Mouse (Mus musculus) forebrain, embryonic 10.5 days (tissue): Measurements from ENCODE around the gene Plekhg3. TPM values are rescaled to one million over a fixed set of nuclear protein-coding genes. Genes with fewer than 3 reads are reported as not detected.

Experiments
- DNase-seq: peaks from one replicate; pipeline ENCODE4 v3.0.0-alpha.2; 2017; ENCODE audit warnings: low spot score; ENCODE audit errors: extremely low spot score
- H3K27ac ChIP-seq: fragments of 300-500 bp; sonication (generic); 2 replicates; pipeline ENCODE4 v1.5.1; 2016; ENCODE audit warnings: mild to moderate bottlenecking
- H3K27me3 ChIP-seq: fragments of 300-500 bp; sonication (generic); 2 replicates; pipeline ENCODE4 v1.6.1; 2016; ENCODE audit warnings: mild to moderate bottlenecking; ENCODE audit not compliant: poor library complexity, severe bottlenecking
- H3K36me3 ChIP-seq: fragments of 300-500 bp; sonication (generic); replicated peaks from 2 replicates; pipeline ENCODE4 v1.6.1; 2016; ENCODE audit warnings: mild to moderate bottlenecking, moderate library complexity
- H3K4me1 ChIP-seq: fragments of 300-500 bp; sonication (generic); 2 replicates; pipeline ENCODE4 v1.6.1; 2016
- H3K4me3 ChIP-seq: fragments of 300-500 bp; sonication (generic); 2 replicates; pipeline ENCODE4 v1.5.1; 2016; ENCODE audit warnings: mild to moderate bottlenecking, moderate library complexity
- H3K9me3 ChIP-seq: fragments of 300-500 bp; sonication (generic); 2 replicates; pipeline ENCODE4 v1.6.1; 2016; ENCODE audit warnings: mild to moderate bottlenecking, moderate library complexity
- WGBS: fragments of 180-500 bp; shearing (Covaris S2); methylation state at CpG from one replicate; pipeline ENCODE4 v1.1.7; 2016; 5-methylcytosine and 5-hydroxymethylcytosine counted together
- microRNA-seq: library from miRNA; unstranded; fragments of <30 nt; microRNA quantifications from one replicate; pipeline ENCODE4, GENCODE M21; 2017
- polyA plus RNA-seq: library from polyadenylated mRNA; unstranded; fragments of >200 nt; fragmentation: Nextera tagmentation; extraction: Ambion mirVana; gene quantifications from 2 replicates; pipeline ENCODE4 v1.2.1, GENCODE M21; 2016

Plekhg3 gene
- polyA plus RNA-seq, 1 experiment from 2014 or later: 2.4 TPM

GRCm38 (mm10) chr12:76618175-76618574 is 87.5 kb downstream of the Plekhg3 start:
- DNase-seq: no peak
- Histone ChIP-seq H3K4me1 (peaks cover 37% of the 10 kb centered on the region), H3K27me3 (no peaks in the 10 kb centered on the region), H3K4me3 (no peak overlapping the region), H3K9me3 (no peaks in the 10 kb centered on the region), H3K36me3 (no peaks in the 10 kb centered on the region), H3K27ac (peak overlapping the region; percentile 69)
- WGBS: 74% methylated on average over 4 of the region's 4 CpGs

DNA sequence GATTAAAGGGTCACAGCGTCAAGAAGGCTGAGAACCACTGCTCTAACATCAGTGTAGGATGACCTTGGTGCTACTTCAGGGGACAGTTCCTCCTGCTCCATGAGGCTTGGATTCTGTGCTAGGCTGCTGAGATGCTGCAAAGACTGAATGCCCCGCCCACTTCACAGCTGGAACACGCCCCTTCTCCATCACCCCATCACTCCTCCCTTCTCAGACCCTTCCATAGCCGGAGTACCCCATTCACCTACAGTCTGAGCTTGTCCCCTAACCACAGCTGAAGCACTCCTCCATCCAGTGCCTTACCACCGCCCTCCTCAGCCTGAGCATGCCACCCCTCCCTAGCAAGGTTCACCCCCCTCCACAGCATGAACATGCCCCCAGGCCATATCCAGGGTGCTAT is 89.2 kb downstream of the Plekhg3 start:
- H3K27ac ChIP-seq: no peak overlapping the region
- WGBS: 57% methylated on average over 5 of the region's 5 CpGs
- H3K4me1 ChIP-seq: peaks cover 35% of the 10 kb centered on the region
- no peak overlapping the region for H3K4me3 ChIP-seq
- no peaks in the 10 kb centered on the region for H3K9me3 ChIP-seq
- DNase-seq: no peak
- H3K36me3 ChIP-seq: no peaks in the 10 kb centered on the region
- H3K27me3 ChIP-seq: no peaks in the 10 kb centered on the region

GRCm38 (mm10) chr12:76623374-76623773 is 92.7 kb downstream of the Plekhg3 start:
- no peaks in the 10 kb centered on the region for H3K27me3 ChIP-seq
- 90% methylated on average over 6 of the region's 6 CpGs for WGBS
- H3K36me3 ChIP-seq: no peaks in the 10 kb centered on the region
- no peak overlapping the region for H3K4me3 ChIP-seq
- no peak for DNase-seq
- no peaks in the 10 kb centered on the region for H3K9me3 ChIP-seq
- peaks cover 18% of the 10 kb centered on the region for H3K4me1 ChIP-seq
- no peak overlapping the region for H3K27ac ChIP-seq

Small RNAs within 50 kb of the gene (microRNA-seq; reads per million reads assigned to microRNA genes)
- not detected for gene Mir5135

Other genes starting within 250 kb of the Plekhg3 start
- 2.6 and 3.1 TPM in 2 replicates for gene Akap5, start 206.0 kb upstream of the Plekhg3 start, polyA plus RNA-seq
- gene Zbtb25, start 161.3 kb upstream of the Plekhg3 start, polyA plus RNA-seq: 18.6 and 20.1 TPM in 2 replicates
- 8.0 and 8.4 TPM in 2 replicates for gene Zbtb1, start 160.6 kb upstream of the Plekhg3 start, polyA plus RNA-seq
- gene Hspa2, start 126.7 kb upstream of the Plekhg3 start, polyA plus RNA-seq: 3.1 and 3.7 TPM in 2 replicates
- 0.30 and 0.47 TPM in 2 replicates for gene Ppp1r36, start 113.4 kb upstream of the Plekhg3 start, polyA plus RNA-seq
- 3.5 and 5.4 TPM in 2 replicates for gene Sptb, start 179.7 kb downstream of the Plekhg3 start, polyA plus RNA-seq
- gene Churc1, start 234.6 kb downstream of the Plekhg3 start, polyA plus RNA-seq: 115 and 125 TPM in 2 replicates
- gene Fntb, start 234.7 kb downstream of the Plekhg3 start, polyA plus RNA-seq: 44.7 and 45.1 TPM in 2 replicates